Mouse (Mus musculus): Measurements from ENCODE around the gene R3hdm4. TPM values are rescaled to one million over a fixed set of nuclear protein-coding genes. Genes with fewer than 3 reads are reported as not detected.

The R3hdm4 gene
- polyA plus RNA-seq, 1 experiment, result 162 TPM

- H3K4me1 ChIP-seq (ENCODE audit: control insufficient read depth, insufficient read depth, low read length), result peaks cover 44% of the 10 kb centered on the region
- H3K27me3 ChIP-seq (ENCODE audit: control insufficient read depth, insufficient read depth, low read length), result no peaks in the 10 kb centered on the region
- 37% methylated on average over 12 of the region's 12 CpGs for WGBS
- TF ChIP-seq POLR2A (IDR thresholded peaks at IDR 0.05; ENCODE audit: borderline replicate concordance, insufficient read depth, low read length) (no peak), CTCF (IDR thresholded peaks at IDR 0.05; ENCODE audit: borderline replicate concordance, insufficient read depth, low read depth, low read length) (no peak)
- H3K4me3 ChIP-seq (replicated peaks; ENCODE audit: insufficient read depth, low read depth, low read length), result no peak overlapping the region
- no peak overlapping the region for H3K27ac ChIP-seq (ENCODE audit: insufficient read depth, low read length)
- peak in 1 of 2 experiments; percentile 30 for DNase-seq
Measured at GRCm38 (mm10) chr10:79865189-79865601, 55.8 kb downstream of the R3hdm4 start.

GRCm38 (mm10) chr10:79864351-79865188 lies 56.4 kb downstream of the R3hdm4 start:
- peak in 1 of 2 experiments; percentile 25 for DNase-seq
- H3K4me3 ChIP-seq (replicated peaks; ENCODE audit: insufficient read depth, low read depth, low read length), result no peak overlapping the region
- no peak overlapping the region for H3K27ac ChIP-seq (ENCODE audit: insufficient read depth, low read length)
- TF ChIP-seq CTCF (IDR thresholded peaks at IDR 0.05; ENCODE audit: borderline replicate concordance, insufficient read depth, low read depth, low read length), result no peak
- no peak for TF ChIP-seq POLR2A (IDR thresholded peaks at IDR 0.05; ENCODE audit: borderline replicate concordance, insufficient read depth, low read length)
- peaks cover 50% of the 10 kb centered on the region for H3K4me1 ChIP-seq (ENCODE audit: control insufficient read depth, insufficient read depth, low read length)
- WGBS, result 47% methylated on average over 10 of the region's 10 CpGs
- H3K27me3 ChIP-seq (ENCODE audit: control insufficient read depth, insufficient read depth, low read length), result no peaks in the 10 kb centered on the region

GRCm38 (mm10) chr10:79862925-79863324 lies 58.1 kb downstream of the R3hdm4 start:
- no peaks in the 10 kb centered on the region for H3K27me3 ChIP-seq (ENCODE audit: control insufficient read depth, insufficient read depth, low read length)
- H3K27ac ChIP-seq (ENCODE audit: insufficient read depth, low read length), result no peak overlapping the region
- TF ChIP-seq POLR2A (IDR thresholded peaks at IDR 0.05; ENCODE audit: borderline replicate concordance, insufficient read depth, low read length) (no peak), CTCF (IDR thresholded peaks at IDR 0.05; ENCODE audit: borderline replicate concordance, insufficient read depth, low read depth, low read length) (no peak)
- H3K4me3 ChIP-seq (replicated peaks; ENCODE audit: insufficient read depth, low read depth, low read length), result no peak overlapping the region
- peak in 1 of 2 experiments; percentile 34 for DNase-seq
- WGBS, result 44% methylated on average over 10 of the region's 10 CpGs
- peaks cover 62% of the 10 kb centered on the region for H3K4me1 ChIP-seq (ENCODE audit: control insufficient read depth, insufficient read depth, low read length)

- TF ChIP-seq CTCF (IDR thresholded peaks at IDR 0.05; ENCODE audit: borderline replicate concordance, insufficient read depth, low read depth, low read length) (no peak), POLR2A (IDR thresholded peaks at IDR 0.05; ENCODE audit: borderline replicate concordance, insufficient read depth, low read length) (no peak)
- no peak overlapping the region for H3K4me3 ChIP-seq (replicated peaks; ENCODE audit: insufficient read depth, low read depth, low read length)
- WGBS, result 37% methylated on average over 23 of the region's 23 CpGs
- no peak overlapping the region for H3K27ac ChIP-seq (ENCODE audit: insufficient read depth, low read length)
- H3K27me3 ChIP-seq (ENCODE audit: control insufficient read depth, insufficient read depth, low read length), result no peaks in the 10 kb centered on the region
- H3K4me1 ChIP-seq (ENCODE audit: control insufficient read depth, insufficient read depth, low read length), result peaks cover 69% of the 10 kb centered on the region
- peak in 1 of 2 experiments; percentile 27 for DNase-seq
Measured at GRCm38 (mm10) chr10:79862049-79862788, 58.8 kb downstream of the R3hdm4 start.

GRCm38 (mm10) chr10:79861230-79862048 lies 59.6 kb downstream of the R3hdm4 start:
- TF ChIP-seq CTCF (IDR thresholded peaks at IDR 0.05; ENCODE audit: borderline replicate concordance, insufficient read depth, low read depth, low read length) (no peak), POLR2A (IDR thresholded peaks at IDR 0.05; ENCODE audit: borderline replicate concordance, insufficient read depth, low read length) (no peak)
- H3K27ac ChIP-seq (ENCODE audit: insufficient read depth, low read length), result 0 out of 2 replicates have a peak overlapping the region, but pooled peaks have one; percentile 5

GRCm38 (mm10) chr10:79860079-79860911 lies 60.7 kb downstream of the R3hdm4 start:
- TF ChIP-seq POLR2A (IDR thresholded peaks at IDR 0.05; ENCODE audit: borderline replicate concordance, insufficient read depth, low read length) (no peak), CTCF (IDR thresholded peaks at IDR 0.05; ENCODE audit: borderline replicate concordance, insufficient read depth, low read depth, low read length) (no peak)
- no peak for DNase-seq
- WGBS, result 75% methylated on average over 26 of the region's 26 CpGs
- H3K27ac ChIP-seq (ENCODE audit: insufficient read depth, low read length), result no peak overlapping the region
- peaks cover 62% of the 10 kb centered on the region for H3K4me1 ChIP-seq (ENCODE audit: control insufficient read depth, insufficient read depth, low read length)
- H3K4me3 ChIP-seq (replicated peaks; ENCODE audit: insufficient read depth, low read depth, low read length), result no peak overlapping the region
- no peaks in the 10 kb centered on the region for H3K27me3 ChIP-seq (ENCODE audit: control insufficient read depth, insufficient read depth, low read length)

More at GRCm38 (mm10) chr10:79861230-79862048, 59.6 kb downstream of the R3hdm4 start:
- Histone ChIP-seq H3K27me3 (ENCODE audit: control insufficient read depth, insufficient read depth, low read length) (no peaks in the 10 kb centered on the region), H3K4me1 (ENCODE audit: control insufficient read depth, insufficient read depth, low read length) (peaks cover 70% of the 10 kb centered on the region), H3K4me3 (replicated peaks; ENCODE audit: insufficient read depth, low read depth, low read length) (no peak overlapping the region)
- 19% methylated on average over 25 of the region's 25 CpGs for WGBS
- peak; percentile 78 to 84 for DNase-seq

Other genes starting within 250 kb of the R3hdm4 start
- gene Cdc34, start 239.0 kb downstream of the R3hdm4 start, polyA plus RNA-seq (2012; rRNA removed), result 93.9 and 106 TPM in 2 replicates
- gene Gzmm, start 232.2 kb downstream of the R3hdm4 start, polyA plus RNA-seq (2012; rRNA removed), result 2.3 and 2.8 TPM in 2 replicates
- 1,261 and 1,264 TPM in 2 replicates for gene Bsg, start 216.7 kb downstream of the R3hdm4 start, polyA plus RNA-seq (2012; rRNA removed)
- gene Hcn2, start 204.6 kb downstream of the R3hdm4 start, polyA plus RNA-seq (2012; rRNA removed), result 227 and 270 TPM in 2 replicates
- 74.7 and 80.4 TPM in 2 replicates for gene Polrmt, start 174.6 kb downstream of the R3hdm4 start, polyA plus RNA-seq (2012; rRNA removed)
- gene Fgf22, start 166.1 kb downstream of the R3hdm4 start, polyA plus RNA-seq (2012; rRNA removed), result 10.6 and 11.1 TPM in 2 replicates
- gene Rnf126, start 154.3 kb downstream of the R3hdm4 start, polyA plus RNA-seq (2012; rRNA removed), result 126 and 127 TPM in 2 replicates
- gene Fstl3, start 143.9 kb downstream of the R3hdm4 start, polyA plus RNA-seq (2012; rRNA removed), result 2.2 and 2.5 TPM in 2 replicates
- gene Prss57, start 130.2 kb downstream of the R3hdm4 start, polyA plus RNA-seq (2012; rRNA removed), result 0.16 and 0.19 TPM in 2 replicates
- 140 and 143 TPM in 2 replicates for gene Palm, start 127.6 kb downstream of the R3hdm4 start, polyA plus RNA-seq (2012; rRNA removed)
- 0.29 and 0.41 TPM in 2 replicates for gene Misp, start 100.2 kb downstream of the R3hdm4 start, polyA plus RNA-seq (2012; rRNA removed)
- 64.2 and 68.6 TPM in 2 replicates for gene Ptbp1, start 66.8 kb downstream of the R3hdm4 start, polyA plus RNA-seq (2012; rRNA removed)
- 2.4 and 2.5 TPM in 2 replicates for gene Prtn3, start 46.7 kb downstream of the R3hdm4 start, polyA plus RNA-seq (2012; rRNA removed)
- gene Plppr3, start 46.6 kb downstream of the R3hdm4 start, polyA plus RNA-seq (2012; rRNA removed), result 46.0 and 49.3 TPM in 2 replicates
- gene Elane, start 35.0 kb downstream of the R3hdm4 start, polyA plus RNA-seq (2012; rRNA removed), result 0.15 TPM in 1 of 2 replicates, not detected in the other
- gene Cfd, start 30.4 kb downstream of the R3hdm4 start, polyA plus RNA-seq (2012; rRNA removed), result 0.29 and 0.41 TPM in 2 replicates
- 46.5 and 47.4 TPM in 2 replicates for gene Med16, start 12.3 kb downstream of the R3hdm4 start, polyA plus RNA-seq (2012; rRNA removed)
- gene Gm26602, start 10.4 kb downstream of the R3hdm4 start, polyA plus RNA-seq (2012; rRNA removed), result not detected in 2 replicates
- 12.1 and 12.8 TPM in 2 replicates for gene Kiss1r, start 4.2 kb downstream of the R3hdm4 start, polyA plus RNA-seq (2012; rRNA removed)
- 4.7 TPM in 2 replicates for gene Arid3a, start 5.8 kb upstream of the R3hdm4 start, polyA plus RNA-seq (2012; rRNA removed)
- gene Wdr18, start 38.9 kb upstream of the R3hdm4 start, polyA plus RNA-seq (2012; rRNA removed), result 56.2 and 57.4 TPM in 2 replicates
- gene Grin3b, start 49.5 kb upstream of the R3hdm4 start, polyA plus RNA-seq (2012; rRNA removed), result 5.5 and 5.9 TPM in 2 replicates
- gene Tmem259, start 63.1 kb upstream of the R3hdm4 start, polyA plus RNA-seq (2012; rRNA removed), result 191 and 204 TPM in 2 replicates
- gene Cnn2, start 67.4 kb upstream of the R3hdm4 start, polyA plus RNA-seq (2012; rRNA removed), result 8.2 and 9.3 TPM in 2 replicates
- gene Abca7, start 75.3 kb upstream of the R3hdm4 start, polyA plus RNA-seq (2012; rRNA removed), result 31.1 and 32.4 TPM in 2 replicates
- 2.2 and 2.7 TPM in 2 replicates for gene Arhgap45, start 95.4 kb upstream of the R3hdm4 start, polyA plus RNA-seq (2012; rRNA removed)
- 224 and 231 TPM in 2 replicates for gene Polr2e, start 118.6 kb upstream of the R3hdm4 start, polyA plus RNA-seq (2012; rRNA removed)
- 888 and 964 TPM in 2 replicates for gene Gpx4, start 126.0 kb upstream of the R3hdm4 start, polyA plus RNA-seq (2012; rRNA removed)
- 25.4 and 28.9 TPM in 2 replicates for gene Sbno2, start 184.4 kb upstream of the R3hdm4 start, polyA plus RNA-seq (2012; rRNA removed)
- gene Stk11, start 194.6 kb upstream of the R3hdm4 start, polyA plus RNA-seq (2012; rRNA removed), result 110 and 112 TPM in 2 replicates
- gene Atp5d, start 217.4 kb upstream of the R3hdm4 start, polyA plus RNA-seq (2012; rRNA removed), result 736 and 758 TPM in 2 replicates
- 147 and 151 TPM in 2 replicates for gene Cbarp, start 219.6 kb upstream of the R3hdm4 start, polyA plus RNA-seq (2012; rRNA removed)
- gene Midn, start 227.1 kb upstream of the R3hdm4 start, polyA plus RNA-seq (2012; rRNA removed), result 26.1 and 26.5 TPM in 2 replicates
- 240 and 261 TPM in 2 replicates for gene Cirbp, start 244.8 kb upstream of the R3hdm4 start, polyA plus RNA-seq (2012; rRNA removed)

All from cerebellum, adult 2 months (tissue).